Mouse (Mus musculus) c-Kit-positive CD71-positive TER-119-positive erythroid progenitor cells, embryonic 14.5 days (primary cell): Measurements from ENCODE around the gene Prkag1.
A peak's percentile ranks its signal among the peaks of the same experiment; 100 is the strongest.
"Not testable (repeated sequence)": the region's sequence is repeated elsewhere in the genome, so short reads cannot be mapped to it uniquely, and the experiment has no call there.

ENCODE experiments used
- DNase-seq: peaks from one replicate; pipeline ENCODE4 v3.0.0-alpha.2; 2013; ENCODE audit warnings: low spot score

Gene Prkag1

DNA sequence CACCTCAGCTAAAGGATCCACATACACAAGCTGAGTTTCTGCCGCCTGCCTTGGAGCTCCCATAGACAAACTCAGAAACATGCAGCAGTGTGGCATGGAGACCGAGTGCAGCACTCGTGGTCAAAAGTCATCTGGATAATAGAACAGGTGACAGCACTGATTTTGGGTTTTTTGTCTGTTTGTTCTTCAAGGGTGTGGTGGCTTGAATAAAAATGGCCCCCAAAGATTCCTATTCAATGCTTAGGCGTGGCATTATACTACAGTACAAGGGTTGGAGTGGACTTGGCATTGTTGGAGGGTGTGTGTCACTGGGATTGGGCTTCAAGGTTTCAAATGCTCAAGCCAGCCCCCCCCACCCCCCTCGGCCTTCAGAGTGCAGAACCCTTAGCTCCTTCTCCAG is 9.2 kb downstream of the Prkag1 start:
- no peak for DNase-seq

DNA sequence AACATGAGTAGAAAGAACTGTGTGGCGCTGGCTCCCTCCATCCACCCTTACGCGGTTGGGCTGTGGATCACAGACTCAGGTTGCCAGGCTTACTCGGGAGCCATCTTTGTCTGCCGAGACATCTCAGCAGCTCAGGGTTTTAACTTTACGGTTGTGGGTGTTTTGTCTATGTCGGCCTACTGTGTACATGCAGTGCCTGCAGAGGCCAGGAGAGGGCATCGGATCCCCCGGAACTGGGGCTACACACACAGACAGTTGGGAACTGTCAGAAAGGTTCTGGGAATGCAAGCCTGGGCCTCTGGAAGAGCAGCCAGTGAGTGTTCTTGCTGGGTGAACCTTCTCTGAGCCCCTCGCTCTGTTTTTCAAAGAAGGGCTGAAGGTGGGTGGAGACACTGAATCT is 9.9 kb downstream of the Prkag1 start:
- DNase-seq, result no peak

DNA sequence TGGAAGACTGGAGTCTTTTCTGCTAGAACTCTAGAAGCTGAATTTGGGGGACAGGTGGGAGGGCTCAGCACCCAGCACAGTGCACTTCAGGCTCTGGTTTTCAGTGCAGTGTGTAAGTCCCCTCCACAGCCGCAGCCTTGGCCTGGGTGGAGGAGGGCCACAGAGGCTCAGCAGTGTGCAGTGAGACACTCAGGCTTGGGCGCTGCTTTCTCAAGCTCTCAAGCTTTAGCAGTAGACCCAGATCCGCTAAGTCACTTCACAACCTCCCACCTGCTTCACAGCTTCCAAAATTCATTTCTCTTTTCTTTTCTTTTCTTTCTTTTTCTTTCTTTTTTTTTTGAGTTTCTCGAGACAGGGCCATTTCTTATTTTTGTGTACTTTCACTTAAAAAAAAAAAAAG is 10.4 kb downstream of the Prkag1 start:
- no peak for DNase-seq

DNA sequence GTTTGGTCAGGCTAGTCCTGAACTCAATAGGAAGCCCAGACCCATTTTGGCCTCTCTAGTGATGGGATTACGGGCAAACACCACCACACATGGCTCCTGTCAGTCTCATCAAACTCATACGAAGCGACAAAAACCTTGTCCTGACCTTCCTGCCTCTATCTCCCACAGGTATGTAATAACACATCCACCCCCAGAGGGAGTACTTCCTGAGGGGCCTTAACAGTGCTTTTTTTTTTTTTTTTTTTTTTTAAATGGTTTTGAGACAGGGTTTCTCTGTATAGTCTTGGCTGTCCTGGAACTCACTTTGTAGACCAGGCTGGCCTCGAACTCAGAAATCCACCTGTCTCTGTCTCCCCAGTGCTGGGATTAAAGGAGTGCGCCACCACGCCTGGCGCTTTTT is 13.2 kb downstream of the Prkag1 start:
- no peak for DNase-seq

DNA sequence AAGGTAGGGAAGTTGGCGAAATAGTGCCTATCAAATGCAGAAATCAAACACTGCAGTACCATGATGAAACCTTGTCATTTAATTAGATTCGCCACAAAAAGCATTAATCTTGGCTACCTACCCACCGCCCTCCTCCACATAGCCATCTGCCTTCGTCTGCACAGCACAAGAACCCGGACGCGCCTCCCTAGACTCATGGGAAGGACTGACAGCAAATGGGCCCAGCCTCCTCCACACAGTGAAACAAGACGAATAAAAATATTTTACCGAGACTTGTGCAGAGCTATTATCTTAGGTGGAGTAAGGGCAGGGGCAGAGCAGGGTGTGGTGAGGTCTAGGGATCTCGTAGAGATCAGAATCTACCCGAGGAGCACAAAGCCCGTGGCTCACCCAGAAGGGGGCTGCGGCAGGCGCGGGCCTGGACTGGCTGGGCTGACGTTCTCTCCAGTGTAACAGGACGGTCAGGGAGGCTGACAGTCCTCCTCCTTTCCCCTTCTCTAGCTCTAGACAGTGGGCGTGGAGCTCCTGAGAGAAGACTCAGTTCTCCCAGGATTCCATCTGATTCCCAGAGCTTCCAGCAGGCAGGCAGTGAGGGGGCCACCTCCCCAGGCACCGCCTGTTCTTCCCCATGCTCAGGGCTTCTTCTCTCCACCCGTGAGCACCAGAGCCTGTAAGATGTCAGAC is 18.4 kb downstream of the Prkag1 start:
- DNase-seq, result no peak

DNA sequence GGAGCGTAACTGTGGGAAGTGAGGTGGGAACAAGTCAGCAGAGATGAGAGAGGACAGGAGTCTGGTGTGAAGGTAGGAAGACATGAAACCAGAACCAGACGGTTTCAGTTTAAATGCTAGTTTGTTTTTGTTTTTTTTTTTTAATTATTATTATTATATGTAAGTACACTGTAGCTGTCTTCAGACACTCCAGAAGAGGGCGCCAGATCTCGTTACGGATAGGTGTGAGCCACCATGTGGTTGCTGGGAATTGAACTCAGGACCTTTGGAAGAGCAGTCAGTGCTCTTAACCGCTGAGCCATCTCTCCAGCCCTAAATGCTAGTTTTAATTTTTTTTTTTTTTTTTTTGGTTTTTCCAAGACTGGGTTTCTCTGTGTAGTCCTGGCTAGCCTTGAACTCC is 21.1 kb downstream of the Prkag1 start:
- DNase-seq, result not testable (repeated sequence)

DNA sequence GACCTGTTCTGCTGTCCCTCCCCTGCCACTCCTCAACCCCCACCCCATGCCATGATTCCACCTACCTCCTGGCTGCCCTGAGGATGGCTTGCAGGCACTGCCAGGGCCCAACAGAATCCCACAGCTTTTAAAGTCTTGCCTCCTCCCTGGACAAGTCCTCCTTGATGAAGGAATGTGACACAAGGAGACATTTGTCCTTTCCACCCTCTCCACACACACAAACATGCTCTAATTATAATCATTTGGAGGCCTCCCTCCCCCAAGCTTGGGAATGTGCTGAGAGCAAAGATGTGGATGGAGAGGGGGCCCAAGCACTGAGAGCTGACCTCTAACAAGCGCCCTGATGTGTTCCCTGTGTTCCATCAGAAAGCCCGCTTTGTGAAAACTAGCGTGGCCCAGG is 21.9 kb downstream of the Prkag1 start, which contains the start of gene Ddn:
Gene Ddn (minus strand): TSS at position 101 of the 400 bp plus-strand sequence.
- no peak for DNase-seq

DNA sequence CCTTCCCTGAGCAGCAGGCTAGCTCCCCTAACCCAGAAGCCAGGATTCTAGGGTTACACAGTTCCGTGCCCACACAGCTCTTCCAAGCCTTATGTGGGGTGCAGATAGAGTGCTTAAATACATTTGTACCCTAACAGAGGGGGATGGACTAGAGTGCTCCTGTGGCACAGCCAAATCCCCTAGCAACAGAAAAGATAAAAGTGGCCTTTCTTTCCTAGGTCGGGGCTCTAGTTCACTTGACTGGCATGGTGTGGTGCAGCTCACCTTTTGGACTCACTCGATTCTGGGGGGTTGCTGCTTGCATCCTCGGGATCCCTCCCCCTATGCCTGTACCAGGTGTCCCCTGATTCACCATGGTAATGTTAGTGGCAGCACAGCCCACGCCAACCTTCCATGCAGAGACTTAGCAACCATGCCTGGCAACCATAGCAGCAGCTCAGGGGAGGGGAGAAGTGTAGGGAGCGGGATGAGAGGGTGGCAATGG is 22.6 kb downstream of the Prkag1 start:
- DNase-seq, result no peak

DNA sequence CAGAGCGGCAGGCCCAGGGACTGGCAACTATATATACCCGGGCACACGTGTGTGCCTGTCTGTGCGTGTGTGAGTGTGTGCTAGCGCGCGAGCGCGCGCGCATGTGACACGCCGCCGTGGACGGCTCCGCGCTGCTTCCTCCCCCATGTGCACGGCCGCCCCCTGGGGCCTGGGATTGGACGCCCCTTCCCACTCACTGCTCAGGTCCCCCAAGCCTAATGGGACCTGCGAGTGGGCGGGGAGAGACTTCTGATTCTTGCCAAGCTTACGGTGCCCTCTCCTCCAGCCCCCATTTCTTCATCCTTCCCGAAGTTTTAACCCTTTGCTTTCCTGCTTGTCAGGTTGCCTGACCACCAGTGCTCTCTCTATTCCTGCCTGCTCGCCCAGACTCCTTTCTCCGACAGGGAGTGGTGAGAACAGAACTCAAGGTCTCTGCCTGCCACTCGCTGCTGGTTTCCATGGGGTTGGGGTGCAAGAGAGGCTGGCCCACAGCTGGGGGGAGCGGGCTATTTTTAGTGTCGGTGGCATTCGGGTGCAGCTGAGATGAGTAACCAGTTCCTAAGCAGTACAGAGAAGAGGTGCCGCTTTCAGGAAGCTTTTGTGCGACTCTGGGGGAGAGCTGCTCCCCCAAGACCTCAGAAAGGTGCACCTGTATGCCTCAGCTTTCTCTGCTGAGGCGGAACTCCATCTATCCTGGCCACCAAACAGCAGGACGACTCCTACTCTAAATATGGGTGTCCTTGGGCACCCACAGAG is 23.2 kb downstream of the Prkag1 start:
- DNase-seq, result no peak

DNA sequence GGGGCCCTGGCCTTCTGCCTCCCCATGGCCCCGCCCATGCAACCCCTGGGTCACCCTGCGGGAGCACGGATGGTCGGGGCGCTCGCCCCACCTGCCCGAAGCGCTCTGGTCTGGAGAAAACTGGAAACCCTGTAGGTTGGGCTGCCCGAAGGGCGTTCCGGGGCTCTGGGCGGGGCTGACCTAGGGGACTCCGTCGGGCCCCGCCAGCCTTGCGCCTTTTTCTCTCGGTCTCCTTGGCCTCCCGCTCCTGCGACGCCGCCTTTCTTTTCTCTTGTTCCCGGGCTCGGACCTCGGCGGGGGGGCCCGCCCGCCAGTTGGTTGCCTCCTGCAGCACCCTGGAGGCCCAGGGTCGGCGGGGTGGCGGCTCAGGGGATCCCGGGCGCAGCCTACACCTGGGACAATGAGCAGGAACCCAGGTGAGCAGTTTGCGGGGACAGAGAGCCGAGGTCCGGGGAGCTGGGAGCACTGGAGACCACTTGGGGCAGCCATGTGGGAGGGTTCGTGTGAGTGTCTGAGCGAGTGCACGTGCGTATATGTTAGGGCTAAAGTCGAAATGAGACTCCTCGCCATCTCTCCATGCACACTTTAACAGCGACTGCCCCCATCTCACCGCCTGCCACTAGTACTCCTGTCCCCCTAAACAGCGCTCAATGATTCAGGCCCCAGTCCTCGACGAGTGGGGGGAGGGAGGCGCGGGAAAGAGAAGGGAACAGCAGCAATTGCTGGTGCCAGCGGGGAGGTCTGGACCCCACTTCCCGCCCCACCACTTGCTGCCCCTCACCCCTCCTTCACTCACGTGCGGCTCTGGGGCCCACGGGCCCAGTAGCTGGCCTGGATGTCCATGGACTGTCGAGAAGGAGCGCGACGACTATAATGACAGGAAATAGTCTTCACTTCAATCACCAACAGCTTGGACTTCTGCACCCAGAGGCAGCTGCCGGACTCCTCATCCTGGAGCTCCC is 24.2 kb downstream of the Prkag1 start:
- peak; percentile 39 for DNase-seq

DNA sequence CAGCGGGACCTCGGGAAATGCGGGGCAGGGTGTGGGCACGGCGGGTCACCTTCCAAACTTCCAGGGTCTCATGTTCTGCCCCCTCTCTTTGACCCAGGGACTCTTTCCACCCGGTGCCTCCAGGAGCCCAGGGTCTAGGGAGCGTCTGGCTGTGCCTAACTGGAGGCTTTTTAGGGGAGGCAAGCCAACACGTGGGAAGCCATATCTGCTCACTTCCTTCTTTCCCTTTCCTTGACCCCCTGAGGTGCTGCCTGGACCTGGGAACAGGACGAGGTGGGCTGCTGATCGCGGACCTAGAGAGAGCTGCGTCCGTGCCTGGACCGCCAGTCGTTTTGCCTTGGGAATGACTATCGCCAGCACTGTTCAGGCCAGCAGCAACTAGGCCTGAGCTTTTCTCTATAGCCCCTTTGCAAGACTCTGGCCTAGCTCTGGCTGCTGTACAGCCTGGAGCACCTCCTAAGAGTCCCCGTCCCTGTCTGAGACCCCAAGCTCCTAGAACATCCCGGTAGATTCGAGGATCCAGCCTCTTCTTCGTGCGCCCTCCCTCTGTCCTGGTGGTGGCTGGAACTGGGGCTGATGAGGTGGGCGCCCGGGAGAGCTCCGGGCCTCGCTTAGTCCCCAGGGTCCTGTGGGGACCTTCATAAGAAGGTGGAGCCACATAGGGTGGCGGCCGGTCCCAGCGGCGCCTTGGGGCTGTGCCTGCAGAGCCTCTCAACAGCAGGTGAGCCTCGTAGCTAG is 25.1 kb downstream of the Prkag1 start:
- no peak for DNase-seq

DNA sequence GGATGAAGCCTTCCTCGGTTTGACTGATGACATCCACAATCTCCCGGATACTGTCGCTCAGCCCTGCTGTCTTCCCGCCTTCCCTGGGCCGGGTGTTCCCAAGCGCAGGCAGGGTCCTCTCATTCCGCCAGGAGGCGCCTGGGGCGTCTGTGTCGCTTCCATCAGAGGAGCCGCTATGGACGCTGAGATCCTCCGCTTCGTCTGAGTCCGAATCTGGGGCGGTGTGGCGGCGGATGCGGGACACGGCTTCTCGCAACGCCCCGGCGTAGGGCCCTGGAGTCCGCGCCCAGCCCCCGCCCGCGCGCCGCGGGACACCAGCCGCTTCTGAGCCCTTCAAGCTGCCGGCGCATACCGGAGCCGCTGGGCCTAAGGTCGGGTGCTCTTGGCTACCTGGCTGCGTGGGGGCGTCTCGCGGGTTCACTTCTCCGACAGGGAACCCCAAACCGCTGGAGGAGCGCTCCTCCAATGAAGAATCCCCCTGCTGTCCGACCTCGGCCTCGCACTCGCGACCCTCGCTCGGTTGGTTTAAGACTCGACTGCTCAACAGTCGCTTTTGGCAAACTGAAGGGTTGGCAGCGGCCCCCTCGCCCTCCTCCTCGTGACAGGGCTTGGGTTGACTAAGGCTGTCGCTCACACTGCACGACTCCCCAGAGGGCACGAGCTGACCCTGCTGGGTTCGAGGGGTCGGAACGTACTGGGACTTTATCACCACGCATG is 25.8 kb downstream of the Prkag1 start:
- no peak for DNase-seq

DNA sequence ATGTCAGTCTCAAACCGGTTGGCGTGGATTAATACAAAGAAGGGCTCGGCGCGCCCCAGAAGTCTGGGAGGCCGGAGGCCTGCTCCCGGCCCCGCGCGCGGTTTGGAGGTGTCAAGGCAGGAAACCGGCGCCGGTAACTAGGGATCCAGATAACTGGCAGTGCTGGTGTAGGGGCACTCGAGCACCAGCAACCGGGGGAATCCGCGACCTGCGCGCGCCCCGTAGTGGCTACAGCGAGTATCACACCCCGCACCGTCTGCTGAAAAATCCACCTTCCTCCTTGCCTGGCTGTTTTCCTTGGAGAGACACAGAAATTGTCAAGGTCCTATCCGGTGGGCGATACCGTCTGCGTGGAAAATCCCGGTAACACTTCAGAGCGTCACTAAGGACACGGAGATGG is 27.3 kb downstream of the Prkag1 start:
- peak; percentile 68 for DNase-seq

DNA sequence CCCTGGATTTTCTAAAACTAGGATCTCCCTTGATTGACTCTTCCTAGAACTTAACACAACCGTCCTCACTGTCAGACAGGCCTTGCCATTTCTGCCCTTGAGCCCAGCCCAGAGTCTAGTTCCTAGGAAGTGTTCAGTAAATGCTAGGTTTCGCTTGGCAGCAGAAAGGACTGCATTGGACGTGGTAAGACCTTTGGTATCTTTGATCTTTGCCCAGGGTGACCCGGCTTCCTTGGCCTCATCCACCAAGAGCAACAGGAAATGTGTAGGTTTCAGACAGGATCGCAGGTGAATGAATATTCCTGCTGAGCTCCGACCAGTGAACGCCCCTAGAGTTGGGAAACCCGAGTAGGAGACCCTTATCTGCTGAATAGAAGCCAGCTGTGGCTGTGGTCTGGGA is 28.4 kb downstream of the Prkag1 start:
- DNase-seq, result no peak

DNA sequence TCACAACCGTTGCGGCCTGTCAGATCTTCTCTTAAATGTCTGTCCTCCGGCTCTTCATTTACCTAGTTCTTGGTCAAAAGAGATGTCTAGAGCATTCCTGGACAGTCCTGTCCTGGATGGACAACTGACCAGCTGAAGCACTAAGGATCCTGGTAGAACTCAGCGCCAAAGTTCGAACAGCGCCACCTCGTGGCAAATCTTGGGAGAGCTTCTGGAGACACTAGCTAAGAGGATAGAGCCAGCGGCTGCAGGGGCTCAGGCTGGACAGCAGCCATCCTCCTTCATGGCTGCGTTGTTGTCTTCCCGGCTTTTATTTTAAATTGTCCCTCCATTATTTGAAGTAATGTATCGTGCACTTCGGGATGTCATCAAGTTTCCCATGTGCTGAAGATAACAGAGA is 31.9 kb downstream of the Prkag1 start:
- DNase-seq, result peak; percentile 69

DNA sequence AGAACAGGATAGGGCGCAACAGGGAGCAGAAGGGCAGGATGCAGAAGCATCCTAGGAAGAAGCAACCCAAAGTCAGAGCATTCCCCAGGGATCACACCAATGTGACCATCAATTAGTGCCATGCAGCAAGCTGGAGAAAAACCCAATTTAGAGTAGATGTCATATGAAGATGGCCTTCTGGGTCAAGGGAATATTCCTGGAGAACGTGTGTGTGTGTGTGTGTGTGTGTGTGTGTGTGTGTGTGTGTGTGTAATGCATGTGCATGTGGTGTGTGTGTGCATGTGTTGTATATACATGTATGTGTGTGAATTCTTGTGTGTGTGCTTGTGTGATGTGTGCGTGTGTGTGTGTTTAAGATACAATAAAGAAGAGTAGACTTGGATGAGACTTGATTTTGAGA is 32.4 kb downstream of the Prkag1 start:
- DNase-seq, result no peak

DNA sequence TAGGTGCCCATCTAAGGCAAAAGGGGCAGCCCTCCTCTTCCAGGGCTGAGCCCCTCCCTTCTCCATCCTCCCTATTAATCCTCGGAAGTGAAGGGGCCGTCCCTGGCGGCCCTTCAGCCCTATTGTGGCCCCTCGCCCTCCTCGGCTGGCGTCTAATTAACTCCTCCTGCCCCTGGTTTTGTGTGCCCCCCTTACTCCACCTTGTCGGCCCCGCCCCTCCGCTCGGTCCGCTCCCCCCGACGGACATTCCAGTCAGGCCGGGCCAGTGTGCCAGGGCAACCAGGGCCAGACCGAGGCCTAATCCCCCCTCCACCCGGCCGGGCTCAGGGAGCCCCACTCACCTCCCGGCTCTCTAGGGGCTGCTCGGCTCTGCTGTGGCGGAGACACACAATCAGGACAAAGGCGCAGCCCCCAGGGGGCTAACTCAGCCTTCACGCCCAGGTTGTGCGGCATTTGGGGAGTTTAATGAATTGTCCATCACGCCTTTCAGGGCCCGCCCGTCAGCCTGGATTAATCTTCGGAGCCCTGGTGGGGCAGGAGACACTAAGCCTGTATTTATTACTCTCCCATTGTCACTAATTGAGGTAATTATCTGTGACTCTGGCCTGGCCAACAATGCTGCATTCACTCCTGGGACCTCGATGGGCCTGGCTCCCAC is 33.4 kb downstream of the Prkag1 start:
- no peak for DNase-seq

DNA sequence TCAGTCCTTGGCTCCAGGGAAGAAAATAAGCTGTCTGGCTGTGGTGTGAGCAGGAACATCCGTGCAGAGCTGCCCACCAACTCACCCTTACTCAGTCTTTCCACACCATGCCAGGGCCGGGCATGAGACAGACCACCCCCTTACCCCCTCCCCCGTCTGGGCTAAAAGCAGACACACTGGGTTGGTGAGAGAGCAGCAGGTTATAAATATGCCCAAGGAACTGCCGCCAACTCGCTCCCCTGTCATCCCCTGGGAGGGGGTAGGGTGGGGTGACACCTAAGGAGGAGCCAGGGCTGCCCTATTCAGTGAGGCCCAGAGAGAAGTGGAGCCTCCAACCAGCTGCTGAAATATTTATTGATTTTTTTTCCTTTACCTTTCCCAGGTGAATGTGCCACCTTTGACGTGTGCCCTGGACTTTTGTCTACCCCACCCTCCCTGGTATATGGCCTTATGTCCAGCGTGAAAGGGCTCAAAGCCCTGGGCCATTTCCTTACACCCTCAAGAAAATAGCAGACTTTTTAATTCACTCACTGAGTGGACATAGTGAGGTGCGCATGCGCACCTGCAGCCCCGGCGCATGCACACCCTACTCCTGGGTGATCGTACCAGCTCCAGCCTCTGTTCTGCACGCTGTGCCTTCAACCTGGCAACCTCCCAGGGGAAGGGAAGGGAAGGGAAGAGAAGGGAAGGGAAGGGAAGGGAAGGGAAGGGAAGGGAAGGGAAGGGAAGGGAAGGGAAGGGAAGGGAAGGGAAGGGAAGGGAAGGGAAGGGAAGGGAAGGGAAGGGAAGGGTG is 34.3 kb downstream of the Prkag1 start:
- no peak for DNase-seq

DNA sequence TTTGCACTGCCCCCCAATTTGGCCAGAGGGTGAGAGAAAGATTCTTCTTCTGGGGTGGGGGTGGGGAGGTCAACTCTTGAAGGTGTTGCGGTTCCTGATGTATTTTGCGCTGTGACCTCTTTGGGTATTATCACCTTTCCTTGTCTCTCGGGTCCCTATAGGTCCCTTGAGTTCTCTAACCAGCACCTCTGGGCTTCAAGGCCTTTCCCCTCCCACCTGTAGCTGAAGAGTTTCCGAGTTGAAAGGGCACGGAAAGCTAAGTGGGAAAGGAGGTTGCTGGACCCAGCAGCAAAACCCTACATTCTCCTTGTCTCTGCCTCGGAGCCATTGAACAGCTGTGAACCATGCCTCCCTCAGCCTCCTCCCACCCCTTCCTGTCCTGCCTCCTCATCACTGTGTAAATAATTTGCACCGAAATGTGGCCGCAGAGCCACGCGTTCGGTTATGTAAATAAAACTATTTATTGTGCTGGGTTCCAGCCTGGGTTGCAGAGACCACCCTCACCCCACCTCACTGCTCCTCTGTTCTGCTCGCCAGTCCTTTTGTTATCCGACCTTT is 38.1 kb downstream of the Prkag1 start:
- no peak for DNase-seq
